Mouse (Mus musculus) CH12.LX (cell line): ENCODE data around the gene Bag2.

Experiments
- CHD1 ChIP-seq: IDR thresholded peaks from 2 replicates; pipeline ENCODE4 v1.6.1; 2012; ENCODE audit warnings: low read depth, low read length, improper control_type of control experiment, inconsistent platforms
- CHD2 ChIP-seq: IDR thresholded peaks from 2 replicates; pipeline ENCODE4 v1.6.1; 2011; ENCODE audit warnings: low read length, improper control_type of control experiment
- CTCF ChIP-seq, 2 experiments: IDR thresholded peaks in 1 of 2; conservative IDR thresholded peaks in 1 of 2; 2 replicates each; pipeline ENCODE4 v1.5.1; 2011 to 2012; ENCODE audit warnings: low read depth in 2 of 2, low read length in 2 of 2, improper control_type of control experiment in 1 of 2, inconsistent platforms in 1 of 2, mild to moderate bottlenecking in 1 of 2, moderate library complexity in 1 of 2
- GABPA ChIP-seq: IDR thresholded peaks from 2 replicates; pipeline ENCODE4 v1.6.1; 2012; ENCODE audit warnings: low read depth, low read length, improper control_type of control experiment, inconsistent platforms; ENCODE audit not compliant: insufficient replicate concordance
- JUND ChIP-seq: conservative IDR thresholded peaks from 2 replicates; pipeline ENCODE4 v1.6.1; 2011; ENCODE audit warnings: low read depth, low read length, improper control_type of control experiment
- MAFK ChIP-seq: IDR thresholded peaks from 2 replicates; pipeline ENCODE4 v1.6.1; 2011; ENCODE audit warnings: low read length, improper control_type of control experiment; ENCODE audit not compliant: insufficient replicate concordance
- MAX ChIP-seq: IDR thresholded peaks from 2 replicates; pipeline ENCODE4 v1.6.1; 2011; ENCODE audit warnings: low read length, improper control_type of control experiment
- POLR2A ChIP-seq: IDR thresholded peaks from 2 replicates; pipeline ENCODE4 v1.6.1; 2011; ENCODE audit warnings: low read depth, mild to moderate bottlenecking, improper control_type of control experiment, low read length
- SMC3 ChIP-seq: IDR thresholded peaks from 2 replicates; pipeline ENCODE4 v1.6.1; 2011; ENCODE audit warnings: low read depth, low read length, improper control_type of control experiment
- USF1 ChIP-seq: IDR thresholded peaks from 2 replicates; pipeline ENCODE4 v1.6.1; 2014; ENCODE audit warnings: low read depth, mild to moderate bottlenecking, inconsistent platforms, low read length, improper control_type of control experiment
- USF2 ChIP-seq: conservative IDR thresholded peaks from 2 replicates; pipeline ENCODE4 v1.6.1; 2011; ENCODE audit warnings: low read depth, low read length, improper control_type of control experiment
- ZC3H11A ChIP-seq: IDR thresholded peaks from 2 replicates; pipeline ENCODE4 v1.6.1; 2012; ENCODE audit warnings: low read depth, mild to moderate bottlenecking, inconsistent platforms, low read length, improper control_type of control experiment
- ZNF384 ChIP-seq: IDR thresholded peaks from 2 replicates; pipeline ENCODE4 v1.6.1; 2012; ENCODE audit warnings: low read depth, low read length, improper control_type of control experiment, inconsistent platforms

GRCm38 (mm10) chr1:33766520-33767508 lies 9.2 kb upstream of the Bag2 start:
- TF ChIP-seq POLR2A (no peak), ZC3H11A (no peak), CTCF (conservative IDR thresholded peaks at IDR 0.05 in 1 of 2, IDR thresholded peaks at IDR 0.05 in 1 of 2; ENCODE audit: low read depth in 2 of 2, low read length in 2 of 2) (no peak), CHD2 (no peak), USF1 (no peak), MAFK (no peak), USF2 (no peak), SMC3 (no peak), JUND (no peak), MAX (peak; percentile 56), GABPA (no peak), CHD1 (no peak), ZNF384 (no peak)
